8 mouse cellular contexts compared by ENCODE assay signal in genomic region chrX:169985796-169986195, GRCm38 (mm10). TPM values are rescaled to one million over a fixed set of nuclear protein-coding genes. Genes with fewer than 3 reads are reported as not detected.
DNase-seq lines count a peak whose midpoint lies in the region; ATAC-seq and TF ChIP-seq lines count a peak whose summit lies in the region.
"Not testable (repeated sequence)": the region's sequence is repeated elsewhere in the genome, so short reads cannot be mapped to it uniquely, and the experiment has no call there.

No protein-coding gene starts in this region.

- H3K9me3 ChIP-seq in hindbrain, embryonic 13.5 days = peaks cover 83% of the 10 kb centered on the region
- H3K9me3 ChIP-seq in lung, postnatal 0 days (ENCODE audit: low read length) = peaks cover 33% of the 10 kb centered on the region
- peaks cover 36% of the 10 kb centered on the region for H3K9me3 ChIP-seq in neural tube, embryonic 14.5 days (ENCODE audit: control insufficient read depth, low read length)

- not testable (repeated sequence) for TF ChIP-seq EP300 in lung, postnatal 0 days (IDR thresholded peaks at IDR 0.05)

- H3K36me3 ChIP-seq in hindbrain, embryonic 13.5 days = peaks cover 76% of the 10 kb centered on the region
- H3K36me3 ChIP-seq in lung, postnatal 0 days (ENCODE audit: insufficient read depth, low read length) = peaks cover 11% of the 10 kb centered on the region; the same call in 1 of the 2 replicates
- H3K36me3 ChIP-seq in neural tube, embryonic 14.5 days (ENCODE audit: control insufficient read depth, insufficient read depth, low read length) = peaks cover 34% of the 10 kb centered on the region

- H3K27ac ChIP-seq in hindbrain, embryonic 13.5 days; lung, postnatal 0 days (ENCODE audit: low read length); neural tube, embryonic 14.5 days (ENCODE audit: low read depth, low read length): not testable (repeated sequence)

- H3K4me3 ChIP-seq in hindbrain, embryonic 13.5 days; lung, postnatal 0 days (ENCODE audit: low read depth, low read length); neural tube, embryonic 14.5 days (ENCODE audit: low read depth, low read length): not testable (repeated sequence)

- ATAC-seq in hindbrain, embryonic 13.5 days (ENCODE audit: low FRiP score) = peak; percentile 12
- not testable (repeated sequence) for ATAC-seq in lung, postnatal 0 days
- peak; percentile 7; the same call in 1 of the 2 replicates for ATAC-seq in neural tube, embryonic 14.5 days (ENCODE audit: low read depth)

- DNase-seq in NIH3T3 (ENCODE audit: low read depth) = peak; percentile 38
- DNase-seq in cerebellum, adult 9-10 months = peak; percentile 68
- DNase-seq in forelimb bud, embryonic 11.5 days (ENCODE audit: low read depth, low spot score) = peak; percentile 42
- peak; percentile 45 to 60 for DNase-seq in layer of hippocampus, postnatal 10 days (ENCODE audit: low spot score in 2 of 2)
- DNase-seq in lung, postnatal 0 days (ENCODE audit: low spot score) = peak; percentile 12
- peak; percentile 21 for DNase-seq in thymus, postnatal 0 days (ENCODE audit: low spot score)

- TF ChIP-seq CTCF in lung, postnatal 0 days (IDR thresholded peaks at IDR 0.05) = not testable (repeated sequence)

- not testable (repeated sequence) for H3K4me2 ChIP-seq in hindbrain, embryonic 13.5 days; lung, postnatal 0 days (replicated peaks; ENCODE audit: low read depth, low read length); neural tube, embryonic 14.5 days (ENCODE audit: low read depth, low read length)

- H3K9ac ChIP-seq in hindbrain, embryonic 13.5 days; lung, postnatal 0 days (replicated peaks; ENCODE audit: low read depth); neural tube, embryonic 14.5 days (replicated peaks; ENCODE audit: low read depth, low read length): not testable (repeated sequence)

- WGBS in hindbrain, embryonic 13.5 days = 85% methylated on average over 18 of the region's 18 CpGs
- 71% methylated on average over 18 of the region's 18 CpGs for WGBS in lung, postnatal 0 days
- 83% methylated on average over 18 of the region's 18 CpGs for WGBS in neural tube, embryonic 14.5 days

- H3K4me1 ChIP-seq in hindbrain, embryonic 13.5 days (replicated peaks); lung, postnatal 0 days (ENCODE audit: insufficient read depth, low read depth, low read length); neural tube, embryonic 14.5 days (ENCODE audit: control insufficient read depth, insufficient read depth, low read length): not testable (repeated sequence)

- not testable (repeated sequence) for H3K27me3 ChIP-seq in hindbrain, embryonic 13.5 days; neural tube, embryonic 14.5 days (ENCODE audit: control insufficient read depth, insufficient read depth, low read length)
- H3K27me3 ChIP-seq in lung, postnatal 0 days (replicated peaks; ENCODE audit: insufficient read depth, low read length) = peaks cover 11% of the 10 kb centered on the region; the same call in 1 of the 2 replicates

RNA-seq across cellular contexts. Expression of gene Gm21887, which starts 23.7 kb away (rescaled TPM):
- polyA plus RNA-seq in hindbrain, embryonic 13.5 days (2015; fragmentation: Nextera tagmentation; extraction: Ambion mirVana) = 169 and 177 TPM in 2 replicates
- total RNA-seq in layer of hippocampus, postnatal 10 days (2021) = 100 to 1,000 TPM; 327 to 366 TPM
- polyA plus RNA-seq in lung, postnatal 0 days (2015; fragmentation: Nextera tagmentation; extraction: Ambion mirVana) = 90.2 and 116 TPM in 2 replicates
- 150 and 359 TPM in 2 replicates for polyA plus RNA-seq in neural tube, embryonic 14.5 days (2014; fragmentation: Nextera tagmentation; extraction: Ambion mirVana)
- polyA plus RNA-seq in thymus, postnatal 0 days (2015; fragmentation: Nextera tagmentation; extraction: Ambion mirVana) = 166 and 243 TPM in 2 replicates

Comparison
In these comparisons a context has a peak if more than half of its experiments do, and no peak if none do; other contexts are left out.
1. DNase-seq: peak in every context shown above with its lines; median percentile 68 in cerebellum, adult 9-10 months; 52 in layer of hippocampus, postnatal 10 days; 42 in forelimb bud, embryonic 11.5 days; 38 in NIH3T3; 21 in thymus, postnatal 0 days; 12 in lung, postnatal 0 days.